Mouse (Mus musculus) right cerebral cortex, postnatal 25 days (tissue): ENCODE measurements at regions not wholly inside any gene's neighbourhood (a gene's known extent, or its start where the extent isn't known, plus 50 kb on each side); places are given as distances from the start of the nearest gene placed in this dataset.
A peak's percentile ranks its signal among the peaks of the same experiment; 100 is the strongest.

ENCODE experiments used
- DNase-seq: peaks from one replicate; pipeline ENCODE4 v3.0.0; 2022

DNA sequence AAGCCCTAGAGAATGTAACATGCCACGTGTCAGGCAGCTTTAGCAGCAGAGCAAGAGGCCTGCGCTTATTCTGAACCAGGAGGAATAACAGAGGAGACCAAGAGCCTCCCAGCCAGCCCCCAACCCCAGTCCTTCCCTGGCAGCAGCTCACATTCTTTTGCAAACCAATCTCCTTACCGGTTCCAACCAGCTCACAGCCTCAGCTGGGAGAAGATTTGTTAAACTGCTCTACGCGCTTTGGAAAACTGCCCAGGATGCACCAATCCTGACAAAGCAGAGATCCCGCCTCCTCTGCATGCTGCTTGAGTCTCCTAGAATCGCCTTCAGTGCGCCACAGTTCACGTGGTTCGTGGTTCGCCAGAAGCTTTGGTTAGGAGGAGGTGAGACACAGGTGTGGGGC is 51.8 kb downstream of the Gm9376 start:
- DNase-seq, result peak; percentile 23

DNA sequence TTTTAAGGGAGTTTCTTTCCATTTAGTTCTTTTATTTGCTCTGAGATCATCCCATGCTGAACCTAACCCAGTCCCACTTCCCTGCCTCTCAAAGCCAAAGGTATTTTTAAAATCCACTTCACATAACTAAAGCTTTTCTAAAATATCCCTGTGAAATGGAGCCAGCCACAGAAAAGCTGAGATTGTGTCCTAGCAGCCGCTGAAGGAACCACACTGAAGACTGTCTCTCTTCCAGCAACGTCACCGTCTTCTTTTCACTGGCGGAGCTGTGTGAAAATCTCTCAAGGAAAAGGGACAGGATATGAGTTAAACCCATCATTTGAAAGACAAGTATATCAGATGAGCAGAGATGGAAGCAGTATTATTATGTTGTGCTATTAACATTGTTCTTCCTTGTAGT is 53.3 kb downstream of the Gm9376 start:
- DNase-seq, result no peak

DNA sequence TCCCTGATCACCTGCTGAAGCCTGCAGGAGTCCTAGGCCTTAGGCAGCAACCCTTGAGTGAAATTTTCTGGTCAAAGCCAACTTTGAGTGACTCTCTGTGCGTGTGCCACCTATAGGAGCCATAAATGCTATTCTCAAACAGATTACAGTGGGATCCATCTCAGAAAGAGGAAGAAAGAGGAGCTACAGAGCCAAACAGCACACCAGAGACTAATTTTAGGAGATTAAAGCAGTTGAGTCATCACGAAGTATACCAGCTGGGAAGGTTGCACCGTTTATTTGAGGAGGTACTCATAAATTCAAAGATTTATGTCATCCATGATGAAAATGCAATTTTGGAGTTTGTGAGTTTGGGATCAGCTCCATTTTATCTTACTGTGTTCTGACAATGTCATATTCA is 54.3 kb downstream of the Gm9376 start:
- DNase-seq, result no peak

DNA sequence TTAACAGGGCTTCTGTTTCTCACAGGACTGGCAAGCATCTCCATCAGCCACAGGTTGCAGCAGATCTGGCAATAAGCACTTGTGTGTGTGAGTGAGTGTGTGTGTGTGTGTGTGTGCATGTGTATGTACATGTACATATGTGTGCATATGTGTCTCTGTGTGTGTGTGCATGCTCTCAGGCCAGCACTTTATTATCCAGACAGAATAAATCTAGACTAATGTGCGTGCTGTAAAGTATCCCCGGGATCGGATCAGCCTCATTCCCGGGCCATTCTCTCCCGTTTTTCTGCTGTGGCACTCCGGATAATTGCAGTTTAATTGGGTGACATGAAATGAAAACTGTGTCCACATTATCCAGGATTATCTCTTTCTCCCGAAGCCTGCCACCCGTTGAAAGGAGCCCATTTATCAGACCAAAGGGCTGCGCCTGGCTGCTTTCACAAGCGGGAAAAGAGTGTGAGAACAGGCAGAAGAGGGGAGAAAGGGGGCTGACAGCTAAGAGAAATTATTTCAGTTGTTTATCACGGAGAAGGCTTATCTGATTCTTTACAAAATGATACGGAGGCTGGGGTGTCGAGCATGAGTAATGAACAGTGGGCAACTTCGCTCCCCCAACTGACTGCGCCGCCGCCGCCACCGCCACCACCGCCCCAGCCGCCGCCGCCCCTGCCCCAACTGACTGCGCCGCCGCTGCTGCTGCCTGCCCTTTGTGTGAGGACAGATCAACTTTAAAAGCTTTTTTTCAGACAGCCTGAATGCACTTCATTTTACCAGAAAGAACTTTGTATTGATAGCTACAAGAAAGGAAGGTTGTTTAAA is 55.5 kb downstream of the Gm9376 start:
- no peak for DNase-seq

DNA sequence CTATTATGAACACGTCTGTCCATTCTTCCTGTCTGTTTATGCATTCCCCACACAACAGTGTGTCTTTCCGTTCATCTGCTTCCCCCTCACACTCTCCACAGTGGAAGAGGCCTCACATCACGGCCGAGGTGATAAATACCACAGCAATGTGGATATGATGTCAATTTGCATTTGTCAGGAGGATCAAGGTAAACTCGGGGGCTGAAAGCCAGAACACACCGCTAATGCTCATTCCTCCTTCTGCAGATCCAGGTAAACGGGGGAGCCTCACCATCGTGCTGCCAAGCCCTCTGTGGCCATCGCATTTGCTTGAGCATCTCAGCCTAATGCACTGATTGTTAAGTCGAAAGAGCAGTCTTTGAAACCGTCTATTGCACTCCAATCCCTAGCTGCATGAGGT is 56.1 kb downstream of the Gm9376 start:
- no peak for DNase-seq

DNA sequence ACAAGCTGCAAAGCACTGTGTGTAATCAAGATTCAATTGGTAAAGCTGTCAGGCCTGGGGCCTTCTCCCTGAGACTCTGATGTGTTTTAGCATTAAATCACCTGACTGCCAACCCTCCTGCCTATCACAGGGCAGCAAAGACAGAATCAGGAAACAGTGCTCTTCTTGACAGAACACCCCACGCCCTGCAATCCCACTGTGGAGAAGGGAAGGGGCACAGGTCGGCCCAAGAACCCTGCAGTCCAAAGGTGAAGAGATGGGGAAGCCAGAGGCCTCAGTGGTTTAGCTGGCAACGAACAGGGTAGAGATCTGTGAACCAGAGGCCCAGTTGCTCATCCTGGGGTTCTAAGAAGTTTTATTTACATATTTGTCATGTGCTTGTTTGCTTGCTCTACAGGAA is 71.3 kb downstream of the Gm9376 start:
- DNase-seq, result no peak

DNA sequence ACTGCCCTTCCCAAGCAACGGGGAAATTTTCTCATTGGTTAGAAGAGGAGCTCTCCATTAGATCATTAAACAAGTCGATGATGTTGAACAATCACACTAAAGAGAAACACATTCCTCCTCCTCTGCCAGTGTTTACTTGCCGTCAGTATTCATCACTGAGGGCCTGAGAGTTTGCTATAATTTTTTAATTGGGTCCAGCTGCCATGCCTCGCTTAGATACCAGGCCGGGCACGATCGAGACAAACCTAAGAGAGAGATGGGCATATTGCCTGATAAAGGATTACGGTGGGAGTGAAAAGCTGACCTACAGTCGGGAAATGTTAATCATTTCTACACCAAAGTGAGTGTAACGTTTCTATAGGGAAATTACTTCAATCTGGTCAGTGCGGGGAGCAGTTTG is 96.2 kb downstream of the Gm9376 start:
- no peak for DNase-seq

DNA sequence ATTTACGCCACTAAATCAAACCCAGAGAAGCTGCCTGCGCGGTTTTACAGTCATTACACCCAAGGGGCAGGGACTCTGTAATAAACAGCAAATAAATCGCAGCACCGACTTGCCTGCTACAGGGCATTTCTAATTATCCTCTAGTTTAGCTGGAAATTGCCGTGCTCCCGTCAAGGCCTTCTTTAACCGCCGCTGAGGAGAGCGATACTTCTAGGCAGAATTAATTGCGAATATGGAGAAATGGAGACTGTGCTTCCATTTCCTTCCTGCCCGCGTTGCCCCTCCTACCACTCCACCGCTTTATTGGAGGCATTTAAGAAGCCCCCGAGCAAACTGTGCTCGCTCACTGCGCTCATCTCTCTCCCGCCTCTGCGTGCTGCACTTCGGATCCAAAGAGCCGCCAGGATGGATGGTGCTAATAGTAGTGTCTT is 96.6 kb downstream of the Gm9376 start:
- DNase-seq, result no peak

DNA sequence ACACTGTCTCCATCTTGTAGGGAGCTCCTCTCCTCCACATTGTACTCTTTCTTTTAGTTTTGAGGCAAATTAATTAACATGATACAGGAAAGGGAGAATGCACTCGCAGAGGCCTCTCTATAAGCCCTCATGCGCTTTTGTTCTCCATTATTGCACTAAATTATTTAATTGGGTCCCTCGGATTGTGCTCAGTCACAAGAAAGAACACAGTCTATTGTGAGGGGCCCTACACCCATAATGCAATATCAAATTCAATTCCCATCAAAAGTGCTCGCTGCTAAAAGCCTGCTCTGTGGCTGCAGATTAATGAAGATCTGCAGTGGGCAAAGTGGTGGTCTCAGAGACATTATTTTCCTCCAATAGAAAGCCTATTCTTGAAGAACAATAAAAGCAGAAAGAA is 99.8 kb downstream of the Gm9376 start:
- DNase-seq, result no peak

DNA sequence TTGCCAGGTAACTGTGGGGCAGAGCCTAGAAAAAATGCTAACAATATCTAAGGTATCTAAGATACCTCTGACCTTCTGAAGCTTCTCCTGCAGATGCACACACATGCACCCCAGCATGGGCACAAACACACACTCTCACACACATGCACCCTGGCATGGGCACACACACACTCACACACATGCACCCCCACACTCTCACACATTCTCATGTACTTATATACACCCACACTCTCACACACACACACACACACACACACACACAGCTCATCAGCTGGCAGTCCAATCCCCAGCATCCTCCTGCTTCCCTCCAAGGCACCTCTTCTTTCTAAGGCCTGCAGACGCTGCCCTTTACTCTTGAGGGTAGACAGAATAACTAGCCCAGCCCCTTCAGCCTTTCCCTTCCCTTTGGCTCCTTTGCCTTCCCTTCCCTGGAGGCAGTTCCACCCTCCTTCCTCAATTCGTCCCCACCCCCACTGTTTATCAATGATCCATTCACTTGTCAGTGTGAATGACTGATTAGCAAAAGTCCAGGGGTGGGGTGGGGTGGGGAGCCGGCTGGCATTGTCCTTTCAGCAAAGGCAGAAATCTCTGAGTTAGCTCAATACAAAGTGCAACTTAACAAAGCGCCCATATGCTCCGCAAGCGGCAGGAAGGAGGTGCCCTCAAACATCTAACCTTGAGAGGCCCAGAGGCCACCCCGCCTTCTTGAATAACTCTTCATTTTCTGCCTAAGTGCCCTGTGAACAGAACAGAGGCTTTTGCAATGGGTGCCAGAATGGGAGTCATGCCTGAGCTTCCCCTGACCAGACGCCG is 102.1 kb downstream of the Gm9376 start:
- no peak for DNase-seq

DNA sequence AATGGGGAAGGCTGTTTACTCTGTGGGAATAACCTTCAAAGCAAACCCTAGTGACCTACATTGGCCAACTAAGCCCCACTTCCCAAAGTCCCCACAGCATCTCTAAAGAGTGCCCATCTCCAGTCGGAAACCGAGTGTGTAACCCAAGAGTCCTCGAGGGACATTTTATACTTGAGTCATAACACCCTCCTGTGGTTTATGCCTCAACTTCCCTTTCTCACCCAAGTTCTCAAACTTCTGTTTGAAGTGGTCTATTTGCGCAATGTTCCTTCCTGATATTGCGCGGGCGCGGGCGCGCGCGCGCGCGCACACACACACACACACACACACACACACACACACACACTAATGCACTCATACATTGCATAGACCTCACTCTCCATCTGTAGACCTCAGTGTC is 104.6 kb downstream of the Gm9376 start:
- DNase-seq, result no peak

DNA sequence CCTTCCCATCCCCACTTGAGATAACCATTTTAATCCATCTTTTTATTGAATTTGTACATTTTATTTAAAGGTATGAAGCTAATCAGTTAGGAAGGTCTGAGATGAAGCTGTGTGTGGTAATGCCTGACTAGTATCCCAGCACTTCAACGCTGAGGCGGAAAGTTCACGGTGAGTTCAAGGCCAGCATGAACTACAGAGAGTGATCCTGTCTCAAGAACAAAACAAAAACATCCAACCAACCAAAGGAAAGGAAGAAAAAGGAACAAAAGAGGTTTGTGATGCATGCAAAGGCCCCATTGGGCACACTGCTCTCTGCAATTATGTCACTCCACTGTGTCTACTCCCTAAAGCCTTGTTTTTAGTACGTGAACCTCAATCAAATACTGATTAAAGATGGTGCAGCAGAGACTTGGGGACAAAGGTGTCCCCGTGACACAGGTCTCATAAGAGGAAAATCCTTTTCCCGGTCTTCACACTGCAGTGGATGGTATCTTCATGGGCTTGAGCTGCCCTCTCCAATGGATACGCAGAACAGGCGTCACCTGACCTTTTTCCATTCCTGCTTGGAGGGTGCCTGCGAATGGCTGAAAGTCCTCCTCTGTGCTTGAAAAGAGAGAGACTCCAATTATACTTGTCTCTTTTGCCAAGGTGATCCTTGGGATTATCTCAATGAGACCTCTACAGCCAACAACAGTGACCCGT is 108.2 kb downstream of the Gm9376 start:
- no peak for DNase-seq

DNA sequence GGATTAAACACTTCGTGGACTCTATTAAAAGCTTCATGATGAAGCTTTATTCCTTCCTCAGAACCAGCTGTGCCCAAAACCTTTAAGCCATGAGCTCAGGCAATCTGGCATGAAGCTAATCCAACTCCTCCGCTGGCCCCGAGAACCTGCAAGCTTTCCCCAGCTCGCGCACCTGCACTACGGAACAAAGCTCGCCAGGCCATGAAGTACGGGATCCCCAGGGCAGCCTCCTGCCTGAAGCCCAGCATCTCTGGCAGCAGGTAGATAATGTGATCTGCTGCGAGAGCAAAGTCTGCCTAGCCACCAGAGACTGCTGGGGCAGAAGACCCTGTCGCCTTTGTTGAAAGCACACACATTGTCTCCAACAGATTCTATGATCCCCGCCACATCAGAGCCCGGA is 108.9 kb downstream of the Gm9376 start:
- DNase-seq, result no peak

DNA sequence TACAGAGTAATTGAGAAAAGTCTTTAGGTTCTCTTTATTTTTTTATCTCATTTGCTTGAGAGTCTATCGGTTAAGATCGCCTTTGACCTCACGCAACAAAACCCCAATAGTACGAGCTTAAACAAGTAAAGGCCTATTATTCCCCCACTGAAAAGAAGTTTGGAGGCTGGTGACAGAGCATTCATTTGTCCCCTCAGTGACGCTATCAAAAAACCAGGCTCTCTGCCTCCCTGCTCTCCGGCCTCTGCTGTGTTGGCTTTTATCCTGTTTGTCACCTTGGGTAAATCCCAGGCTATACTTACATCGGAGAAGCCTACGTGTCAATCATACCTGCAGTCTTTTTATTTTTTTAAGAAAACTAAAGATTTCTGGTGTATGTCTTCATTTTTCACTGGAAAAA is 112.9 kb downstream of the Gm9376 start:
- no peak for DNase-seq

DNA sequence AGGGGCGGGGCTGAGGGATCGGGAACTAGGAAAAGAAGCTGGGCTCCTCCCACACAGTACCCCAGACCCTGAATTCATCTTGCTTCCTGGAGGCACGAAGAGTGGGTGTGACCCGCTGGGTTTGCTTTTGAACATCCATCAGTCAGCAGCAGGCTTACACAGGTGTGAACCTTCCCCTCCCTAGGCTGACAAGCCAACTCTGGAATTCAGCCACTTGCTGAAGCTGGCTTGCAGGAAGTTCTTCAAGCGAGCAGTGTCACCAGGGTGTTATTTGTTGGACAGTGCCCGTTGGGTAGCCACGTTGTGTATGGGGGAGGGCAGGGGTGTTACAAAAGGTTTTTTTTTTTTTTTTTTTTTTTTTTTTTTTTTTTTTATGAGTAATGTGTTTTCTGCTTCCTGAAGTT is 118.8 kb downstream of the Gm9376 start:
- DNase-seq, result no peak

DNA sequence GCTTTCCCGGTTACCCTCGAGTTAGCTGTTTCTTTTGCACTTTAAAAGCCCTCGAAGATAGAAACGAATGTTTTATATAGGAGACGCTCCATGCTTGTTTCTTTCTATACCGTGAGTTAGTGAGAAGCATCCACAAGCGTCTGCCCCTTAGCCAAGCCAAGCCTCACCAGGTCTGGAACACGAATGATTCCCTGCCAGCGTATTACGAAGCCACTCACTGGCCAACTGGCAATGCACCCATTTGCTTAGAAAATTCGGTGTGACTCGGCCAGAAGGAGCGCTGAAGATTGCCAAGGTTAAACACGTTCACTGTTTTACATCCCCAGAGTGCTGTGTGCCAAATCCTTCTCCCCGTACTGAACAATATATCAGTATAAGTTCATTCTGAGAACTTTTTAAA is 121.3 kb downstream of the Gm9376 start:
- no peak for DNase-seq

DNA sequence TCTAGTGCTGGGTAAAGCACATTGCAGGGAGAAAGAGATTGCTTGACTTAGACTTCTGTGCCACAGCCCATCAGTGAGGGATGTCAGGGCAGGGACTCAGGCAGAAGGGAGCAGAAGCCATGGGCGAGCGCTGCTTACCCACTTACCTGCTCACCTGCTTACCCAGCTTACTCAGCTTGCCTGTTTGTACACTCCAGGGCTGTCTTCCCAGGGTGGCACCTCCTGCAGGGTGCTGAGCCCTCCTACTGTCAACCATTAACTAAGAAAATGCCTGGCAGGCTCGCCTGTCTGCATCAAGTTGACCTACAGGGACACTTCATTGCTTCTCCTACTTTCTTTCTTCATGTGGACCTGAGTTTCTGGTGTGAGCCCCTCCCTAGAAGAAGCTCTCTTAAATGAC is 124.0 kb downstream of the Gm9376 start:
- no peak for DNase-seq

DNA sequence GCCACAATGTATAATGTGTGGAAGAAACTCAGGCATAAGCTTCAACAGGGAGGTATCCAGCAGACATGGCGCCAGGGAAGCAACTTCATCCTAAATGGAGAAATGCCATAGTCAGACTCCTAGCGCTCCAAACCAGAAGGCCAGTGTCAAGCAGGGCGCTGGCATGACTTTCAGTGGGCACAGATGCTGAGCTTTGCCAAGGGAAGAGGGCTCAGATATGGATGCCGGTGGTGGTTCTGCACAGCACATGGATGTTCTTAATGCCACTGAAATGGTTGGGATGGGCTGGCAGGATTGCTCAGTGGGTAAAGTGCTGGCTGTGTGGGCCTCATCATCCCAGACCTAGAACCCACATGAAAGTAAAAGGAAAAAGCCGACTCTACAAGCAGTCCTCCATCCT is 124.8 kb downstream of the Gm9376 start:
- no peak for DNase-seq

DNA sequence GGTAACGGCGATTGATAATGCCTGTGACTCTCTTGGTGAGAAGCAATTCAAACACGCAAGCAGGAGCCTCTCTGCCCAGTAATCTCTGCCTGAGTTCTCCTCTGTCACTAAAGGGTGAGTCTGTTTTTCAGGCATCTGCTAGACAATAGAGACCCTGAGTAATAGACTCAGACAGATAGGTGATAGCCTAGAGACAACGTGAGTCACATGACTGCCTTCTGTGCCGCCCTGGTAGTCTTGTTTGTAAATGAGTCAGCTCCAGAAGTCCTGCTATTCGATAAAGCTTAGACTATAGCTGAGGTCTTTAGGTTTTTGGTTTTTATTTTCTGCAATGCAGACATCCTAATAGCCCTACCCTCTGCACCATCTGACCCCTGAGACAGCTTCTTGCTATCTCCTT is 126.9 kb downstream of the Gm9376 start:
- DNase-seq, result no peak

DNA sequence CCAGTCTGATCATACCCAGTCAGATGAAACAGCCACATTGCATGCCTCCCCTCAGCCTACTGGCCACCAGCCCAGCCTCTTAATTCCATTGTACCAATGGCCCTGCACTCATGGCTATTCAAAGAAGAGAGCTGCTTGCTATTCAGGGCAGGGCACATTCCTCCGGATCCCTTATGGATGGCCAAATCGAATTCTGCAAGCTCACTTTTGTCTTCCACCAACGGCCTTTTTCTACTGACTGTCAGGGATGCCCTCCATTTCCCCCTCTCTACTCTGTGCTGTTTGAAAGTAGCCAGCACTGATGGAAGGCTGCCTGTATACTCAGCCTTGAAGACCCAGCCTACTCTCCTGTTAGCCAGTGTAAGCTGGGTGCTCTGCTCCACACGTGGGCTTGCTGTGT is 147.5 kb downstream of the Gm9376 start:
- no peak for DNase-seq

DNA sequence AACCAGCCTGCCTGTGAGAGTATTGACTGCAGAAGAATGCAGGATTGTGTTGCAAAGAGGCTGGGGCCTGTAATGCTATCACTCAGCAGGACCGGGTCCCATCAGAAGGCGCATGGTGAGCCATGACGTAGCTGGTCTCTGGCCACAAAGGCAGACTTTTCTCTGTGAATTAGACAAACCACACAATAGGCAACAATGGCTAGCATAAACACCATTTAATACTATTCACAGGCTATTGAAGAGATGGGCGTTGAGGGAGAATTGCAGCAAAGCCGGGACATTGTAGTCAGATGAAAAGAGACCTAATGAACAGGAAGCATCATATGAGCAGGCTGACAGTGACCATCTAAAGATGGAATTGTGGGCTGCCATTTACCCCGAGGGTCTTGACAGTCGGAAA is 149.4 kb downstream of the Gm9376 start:
- DNase-seq, result no peak

DNA sequence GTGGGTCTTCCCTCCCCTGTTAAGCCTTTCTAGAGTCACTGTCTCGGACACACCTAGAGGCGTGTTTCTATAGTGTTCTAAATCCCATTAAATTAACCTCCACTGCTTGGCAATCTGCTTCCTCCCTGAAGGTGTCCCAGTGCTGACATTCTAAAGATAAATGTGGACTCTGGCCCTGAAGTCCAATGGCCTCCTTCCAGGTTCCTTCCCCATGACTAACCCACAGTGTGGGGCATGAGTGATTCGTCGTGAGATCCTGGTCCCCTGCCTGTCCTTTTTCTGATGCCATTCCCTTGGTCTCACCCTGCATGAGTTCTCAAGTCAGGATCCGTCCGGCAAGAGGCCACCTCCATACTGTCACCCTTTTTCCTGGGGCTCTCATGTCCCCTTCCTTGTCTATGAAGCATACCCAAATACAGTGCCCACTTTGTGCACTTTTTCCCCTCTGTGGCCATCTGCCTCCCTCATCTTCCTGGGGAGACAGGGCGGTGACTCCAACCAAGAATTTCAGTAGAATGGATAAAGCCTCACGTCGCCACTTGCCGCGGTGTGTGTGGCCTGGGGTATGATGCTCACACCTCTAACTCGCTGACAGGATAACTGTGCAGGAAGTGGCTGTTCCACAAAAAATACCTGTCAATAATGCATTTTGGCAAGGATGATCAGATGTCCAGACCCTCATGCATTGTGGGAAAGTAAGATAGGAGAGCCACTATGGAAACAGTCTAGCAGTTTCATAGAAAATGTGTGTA is 152.9 kb downstream of the Gm9376 start:
- DNase-seq, result no peak

DNA sequence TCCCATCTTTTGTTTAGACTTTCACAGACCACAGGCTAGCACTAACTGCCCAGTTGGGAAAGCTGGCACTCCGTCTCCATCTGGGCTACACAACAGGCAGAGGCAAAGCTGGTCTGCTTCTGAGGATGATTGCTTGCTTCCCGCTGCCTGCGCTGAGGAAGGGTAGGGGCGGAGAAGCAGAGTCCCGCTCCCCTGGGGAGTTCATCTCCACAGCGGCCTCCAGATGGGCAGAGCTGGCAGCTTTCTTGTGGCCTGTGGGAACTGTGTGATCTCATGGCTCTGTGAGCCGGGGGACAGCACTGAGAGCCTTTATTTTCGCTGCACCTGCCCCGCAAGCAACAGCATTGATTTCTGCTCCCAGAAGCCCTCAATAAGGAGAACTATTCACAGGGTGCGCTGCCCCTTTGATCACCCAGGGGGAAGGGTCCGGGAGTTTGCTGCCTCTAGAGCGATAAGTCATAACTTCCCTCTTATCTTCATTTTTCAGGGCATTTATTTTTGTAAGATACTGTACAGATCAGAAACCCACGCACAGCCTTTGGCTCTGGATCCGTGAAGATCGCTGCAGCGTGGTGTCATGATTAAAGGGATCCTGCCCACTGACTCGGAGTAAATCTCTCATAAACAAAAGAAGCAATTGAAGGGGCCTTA is 155.7 kb downstream of the Gm9376 start:
- DNase-seq, result peak; percentile 11
